Mouse (Mus musculus): ENCODE data around the gene Inpp5k.

GRCm38 (mm10) chr11:75581495-75582149 is 49.2 kb upstream of the Inpp5k start:
- TF ChIP-seq CTCF (IDR thresholded peaks at IDR 0.05; ENCODE audit: control insufficient read depth, insufficient read depth, low read length), result no peak
- no peak for TF ChIP-seq POLR2A (IDR thresholded peaks at IDR 0.05; ENCODE audit: borderline replicate concordance, control insufficient read depth, low read depth, low read length)
